Mouse (Mus musculus) testis, adult 2 months (tissue): ENCODE measurements around the gene Atrnl1. TPM values are rescaled to one million over a fixed set of nuclear protein-coding genes. Genes with fewer than 3 reads are reported as not detected.

Experiments
- H3K27ac ChIP-seq: fragments of 200-500 bp; 2 replicates; pipeline ENCODE4 v1.5.1; 2012; ENCODE audit warnings: low read depth, low read length; ENCODE audit not compliant: control insufficient read depth, insufficient read depth
- H3K27me3 ChIP-seq: fragments of 200-500 bp; 2 replicates; pipeline ENCODE4 v1.6.1; 2012; ENCODE audit warnings: mild to moderate bottlenecking, low read length, moderate library complexity; ENCODE audit not compliant: control insufficient read depth, insufficient read depth
- H3K36me3 ChIP-seq: fragments of 200-500 bp; 2 replicates; pipeline ENCODE4 v1.6.1; 2012; ENCODE audit warnings: mild to moderate bottlenecking, low read length; ENCODE audit not compliant: control insufficient read depth, insufficient read depth
- H3K4me1 ChIP-seq: fragments of 200-500 bp; 2 replicates; pipeline ENCODE4 v1.6.1; 2012; ENCODE audit warnings: low read length; ENCODE audit not compliant: control insufficient read depth, insufficient read depth
- H3K4me3 ChIP-seq: fragments of 200-500 bp; 2 replicates; pipeline ENCODE4 v1.5.1; 2012; ENCODE audit warnings: low read depth, mild to moderate bottlenecking, low read length, moderate library complexity, mixed read lengths; ENCODE audit not compliant: control insufficient read depth
- CTCF ChIP-seq: fragments of 200-500 bp; IDR thresholded peaks from 2 replicates; pipeline ENCODE4 v1.5.1; 2012; ENCODE audit warnings: low read depth, mild to moderate bottlenecking, inconsistent platforms, low read length, moderate library complexity; ENCODE audit not compliant: control insufficient read depth, insufficient read depth, insufficient replicate concordance
- POLR2A ChIP-seq: fragments of 200-500 bp; IDR thresholded peaks from 2 replicates; pipeline ENCODE4 v1.6.1; 2012; ENCODE audit warnings: low read depth, mild to moderate bottlenecking, inconsistent platforms, low read length, moderate library complexity; ENCODE audit not compliant: control insufficient read depth
- polyA plus RNA-seq: library from polyadenylated mRNA; depleted of rRNA; stranded (reverse); fragments of >200 nt; gene quantifications from 2 replicates; pipeline ENCODE4 v1.2.3, GENCODE M21; 2012

Atrnl1 gene
- polyA plus RNA-seq, 1 experiment = 3.8 TPM

DNA sequence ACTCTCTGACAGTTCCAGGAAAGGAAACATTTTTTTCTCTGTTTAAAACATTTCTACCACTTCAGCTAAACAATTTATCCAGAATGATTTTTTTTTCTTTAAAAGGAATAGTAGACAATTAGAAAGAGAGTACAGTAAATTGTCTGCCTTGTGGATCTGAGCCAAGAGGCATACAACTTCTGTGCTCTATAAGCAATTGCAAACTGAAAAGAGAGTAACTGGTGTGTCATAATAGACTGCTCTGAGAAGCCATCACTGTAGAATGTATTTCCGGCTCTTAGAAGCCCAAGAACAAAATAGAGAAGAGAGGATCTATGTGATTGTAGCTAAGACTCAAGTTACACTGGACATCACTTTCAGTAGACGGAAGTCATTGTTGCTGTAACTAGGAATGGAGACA lies 458.1 kb downstream of the Atrnl1 start:
- Histone ChIP-seq H3K4me1 (no peaks in the 10 kb centered on the region), H3K27ac (no peak overlapping the region), H3K36me3 (no peaks in the 10 kb centered on the region), H3K27me3 (no peaks in the 10 kb centered on the region), H3K4me3 (no peak overlapping the region)
- TF ChIP-seq CTCF (no peak), POLR2A (no peak)

DNA sequence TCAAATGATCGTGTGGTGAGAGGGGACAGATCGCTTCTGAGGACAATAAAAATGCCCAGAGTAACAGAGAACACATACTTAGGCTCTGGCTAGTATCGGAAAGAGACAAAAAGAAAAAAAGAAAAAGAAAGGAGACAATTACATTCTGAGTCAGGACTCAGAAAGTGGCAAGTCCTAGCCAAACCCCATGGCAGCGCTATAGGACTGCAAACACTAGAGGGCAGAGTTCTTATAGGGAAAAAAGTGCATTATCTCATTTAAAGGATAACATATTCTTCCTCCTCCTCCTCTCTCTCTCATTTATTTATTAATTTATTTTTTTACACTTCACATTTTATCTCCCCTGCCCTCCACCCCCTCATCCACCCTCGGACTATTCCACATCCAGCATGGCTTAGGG lies 461.6 kb downstream of the Atrnl1 start:
- H3K4me1 ChIP-seq = no peaks in the 10 kb centered on the region
- no peaks in the 10 kb centered on the region for H3K36me3 ChIP-seq
- no peak for TF ChIP-seq CTCF
- TF ChIP-seq POLR2A = no peak
- H3K27me3 ChIP-seq = no peaks in the 10 kb centered on the region
- no peak overlapping the region for H3K27ac ChIP-seq
- no peak overlapping the region for H3K4me3 ChIP-seq

DNA sequence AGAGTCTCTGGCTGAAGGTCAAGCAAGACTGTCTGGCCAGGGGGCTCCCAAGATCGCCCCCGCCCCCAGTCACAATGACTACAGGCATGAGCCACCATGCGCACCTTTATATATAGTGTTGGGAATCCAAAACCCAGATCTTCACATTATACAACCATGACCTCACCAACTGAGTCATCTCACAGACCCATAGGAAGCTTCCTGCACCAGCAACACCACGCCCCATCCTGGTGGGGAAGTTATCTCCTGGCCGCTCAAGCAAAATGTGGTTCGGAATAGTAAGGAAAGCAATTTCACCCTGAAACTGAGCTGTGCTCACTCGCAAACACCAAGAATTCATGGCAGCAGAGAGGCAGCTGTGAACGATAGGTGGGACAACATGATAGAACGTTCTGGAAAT lies 462.0 kb downstream of the Atrnl1 start:
- H3K36me3 ChIP-seq = no peaks in the 10 kb centered on the region
- no peaks in the 10 kb centered on the region for H3K4me1 ChIP-seq
- TF ChIP-seq POLR2A (no peak), CTCF (no peak)
- no peaks in the 10 kb centered on the region for H3K27me3 ChIP-seq
- H3K4me3 ChIP-seq = no peak overlapping the region
- no peak overlapping the region for H3K27ac ChIP-seq

DNA sequence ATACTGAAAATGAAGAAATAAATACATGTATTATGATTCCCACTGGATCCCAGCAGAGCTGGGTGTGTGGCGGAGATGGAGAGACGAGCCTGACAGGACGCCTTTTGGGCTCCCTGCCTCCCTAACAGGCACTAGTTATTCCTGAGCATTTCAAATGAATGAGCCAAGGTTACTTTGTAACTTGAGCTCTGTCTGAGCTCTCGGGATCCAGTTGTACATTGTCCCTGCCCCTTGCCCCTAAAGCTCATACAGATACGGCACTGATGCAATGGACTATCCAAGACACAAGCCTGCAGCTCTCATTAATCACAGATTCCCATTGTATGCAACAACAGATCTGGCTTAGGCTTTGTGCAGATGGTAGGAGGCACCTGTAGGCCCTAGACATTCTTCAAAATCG lies 464.4 kb downstream of the Atrnl1 start:
- Histone ChIP-seq H3K36me3 (no peaks in the 10 kb centered on the region), H3K27ac (no peak overlapping the region), H3K4me3 (no peak overlapping the region), H3K4me1 (no peaks in the 10 kb centered on the region), H3K27me3 (no peaks in the 10 kb centered on the region)
- TF ChIP-seq POLR2A (no peak), CTCF (no peak)

DNA sequence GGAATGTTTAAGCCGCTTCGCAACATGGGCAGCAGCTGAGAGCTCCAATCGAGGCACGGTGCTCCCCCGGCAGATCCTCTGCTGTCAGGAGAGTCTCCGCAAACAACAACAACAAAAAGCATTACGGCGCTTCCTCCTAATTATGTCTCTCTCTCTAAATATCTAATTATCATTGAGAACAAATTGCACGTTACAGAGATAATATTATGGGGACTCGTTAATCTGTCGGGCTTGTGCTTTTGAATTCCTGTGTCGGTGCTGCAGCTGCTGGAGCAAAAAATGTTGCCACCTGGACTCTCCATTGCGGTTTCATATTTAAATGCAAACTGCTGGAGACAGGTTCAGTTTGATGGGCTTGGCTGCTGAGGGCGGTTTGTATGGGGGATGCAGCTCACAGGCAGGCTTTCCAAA lies 466.1 kb downstream of the Atrnl1 start:
- Histone ChIP-seq H3K27me3 (no peaks in the 10 kb centered on the region), H3K4me1 (no peaks in the 10 kb centered on the region), H3K36me3 (no peaks in the 10 kb centered on the region), H3K4me3 (no peak overlapping the region), H3K27ac (no peak overlapping the region)
- TF ChIP-seq CTCF (no peak), POLR2A (no peak)

DNA sequence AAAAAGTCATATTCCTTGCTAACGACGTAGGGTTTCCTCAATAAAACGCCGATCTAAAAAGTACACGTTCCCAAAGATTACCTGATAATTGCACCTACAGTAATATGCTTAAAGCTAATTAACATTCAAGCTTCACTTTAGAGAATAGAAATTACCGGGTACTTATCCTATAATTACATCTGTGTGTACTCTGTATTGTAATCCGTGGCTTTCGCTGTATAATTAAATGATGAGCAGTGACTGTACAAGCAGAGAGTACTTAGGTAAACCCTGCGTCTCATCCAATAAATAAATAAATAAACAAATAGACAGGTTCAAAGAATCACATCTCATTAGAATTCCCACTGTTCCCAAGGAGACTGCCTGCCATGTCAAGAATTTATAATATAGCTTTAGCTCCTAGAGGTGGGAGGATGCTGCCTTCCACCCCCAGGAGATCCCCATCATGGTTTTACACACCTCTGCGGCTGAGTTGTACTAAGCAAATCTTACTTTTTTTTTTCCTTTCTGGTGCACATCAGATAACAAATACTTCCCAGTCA lies 466.8 kb downstream of the Atrnl1 start:
- H3K27me3 ChIP-seq = no peaks in the 10 kb centered on the region
- H3K4me3 ChIP-seq = no peak overlapping the region
- H3K4me1 ChIP-seq = no peaks in the 10 kb centered on the region
- TF ChIP-seq CTCF (no peak), POLR2A (no peak)
- H3K27ac ChIP-seq = no peak overlapping the region
- H3K36me3 ChIP-seq = no peaks in the 10 kb centered on the region

DNA sequence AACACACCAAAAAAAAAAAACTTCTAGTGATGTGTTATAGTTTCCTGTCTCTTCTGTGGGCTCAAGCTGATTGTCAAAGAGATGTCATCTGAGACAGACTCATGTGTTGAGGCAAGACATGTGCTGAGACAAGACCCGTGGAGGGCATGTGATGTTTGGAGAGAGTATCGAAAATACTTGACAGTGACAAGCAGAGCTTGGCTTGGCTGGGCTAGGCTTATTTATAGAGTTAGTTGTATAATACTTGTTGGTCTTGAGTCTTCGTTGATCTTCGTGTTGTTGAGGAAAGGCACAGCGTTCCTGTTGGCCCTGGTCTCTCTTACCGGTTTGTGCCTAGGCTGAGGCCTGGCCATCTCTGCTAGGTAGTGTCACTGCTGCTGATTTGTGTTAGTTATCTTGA lies 469.3 kb downstream of the Atrnl1 start:
- Histone ChIP-seq H3K27ac (no peak overlapping the region), H3K4me1 (no peaks in the 10 kb centered on the region), H3K27me3 (no peaks in the 10 kb centered on the region), H3K36me3 (no peaks in the 10 kb centered on the region), H3K4me3 (no peak overlapping the region)
- TF ChIP-seq POLR2A (no peak), CTCF (no peak)

DNA sequence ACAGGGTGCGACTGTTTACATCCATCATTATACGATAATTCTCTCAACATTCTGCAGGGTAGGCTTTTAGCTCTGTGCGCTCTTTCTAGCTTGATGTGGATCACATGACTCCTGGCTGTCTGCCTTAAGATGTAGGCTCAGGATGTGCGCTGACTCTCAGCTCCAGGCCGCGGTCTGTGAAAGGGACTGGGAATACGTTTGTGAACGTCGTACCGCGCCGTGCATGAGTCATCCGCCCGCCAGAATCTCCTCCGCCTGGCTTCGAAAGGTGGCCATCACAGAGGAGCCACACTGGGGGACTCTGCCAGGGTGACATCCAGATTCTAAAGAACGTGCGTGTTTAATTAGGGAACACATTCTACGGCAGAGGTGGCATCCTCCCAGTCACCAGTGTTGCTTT lies 471.9 kb downstream of the Atrnl1 start:
- no peaks in the 10 kb centered on the region for H3K4me1 ChIP-seq
- no peak overlapping the region for H3K27ac ChIP-seq
- no peaks in the 10 kb centered on the region for H3K27me3 ChIP-seq
- TF ChIP-seq POLR2A (no peak), CTCF (no peak)
- no peak overlapping the region for H3K4me3 ChIP-seq
- no peaks in the 10 kb centered on the region for H3K36me3 ChIP-seq
